7 mouse cellular contexts compared by ENCODE assay signal in the genomic region with DNA sequence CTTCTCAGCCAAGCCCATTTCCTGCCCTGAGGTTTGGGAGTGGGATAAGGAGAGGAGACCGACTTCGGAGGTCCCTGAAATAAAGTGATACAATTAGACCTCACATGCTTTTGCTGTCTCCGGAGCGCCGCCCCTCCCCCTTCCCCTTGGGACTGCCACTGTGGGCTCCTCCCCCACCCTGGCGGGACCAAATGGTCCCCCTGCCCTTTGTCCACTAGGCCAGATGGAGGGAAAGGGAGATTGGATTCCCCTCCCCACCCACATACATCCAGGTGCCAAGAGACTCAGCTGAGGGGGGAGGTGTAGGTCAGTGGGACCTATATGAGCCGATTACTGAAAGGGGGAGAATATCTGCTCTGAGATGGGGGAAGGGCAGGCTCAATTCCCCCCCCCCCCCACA. TPM values are rescaled to one million over a fixed set of nuclear protein-coding genes. Genes with fewer than 3 reads are reported as not detected.
DNase-seq lines count a peak whose midpoint lies in the region; ATAC-seq lines count a peak whose summit lies in the region.

No protein-coding gene starts in this region.

- peak overlapping the region; percentile 92 for H3K27ac ChIP-seq in hindbrain, embryonic 16.5 days (ENCODE audit: low read depth, low read length)
- H3K27ac ChIP-seq in liver, embryonic 12.5 days, result peak overlapping the region; percentile 78

- peak overlapping the region; percentile 62 for H3K4me2 ChIP-seq in hindbrain, embryonic 16.5 days (ENCODE audit: low read length)
- peak overlapping the region; percentile 94 for H3K4me2 ChIP-seq in liver, embryonic 12.5 days

- 3% methylated on average over 7 of the region's 7 CpGs for WGBS in hindbrain, embryonic 16.5 days
- 10% methylated on average over 7 of the region's 7 CpGs for WGBS in liver, embryonic 12.5 days (ENCODE audit: insufficient replicate concordance)

- peak; percentile 1; the same call in 1 of the 2 replicates for ATAC-seq in hindbrain, embryonic 16.5 days
- ATAC-seq in liver, embryonic 12.5 days, result no peak

- no peaks in the 10 kb centered on the region for H3K27me3 ChIP-seq in hindbrain, embryonic 16.5 days (replicated peaks; ENCODE audit: control insufficient read depth, insufficient read depth, low read length)
- H3K27me3 ChIP-seq in liver, embryonic 12.5 days (replicated peaks), result peaks cover 44% of the 10 kb centered on the region

- peaks cover 53% of the 10 kb centered on the region for H3K4me1 ChIP-seq in hindbrain, embryonic 16.5 days (ENCODE audit: control insufficient read depth, insufficient read depth, low read depth, low read length)
- H3K4me1 ChIP-seq in liver, embryonic 12.5 days, result peaks cover 92% of the 10 kb centered on the region

- peak; percentile 62 for DNase-seq in right cerebral cortex, postnatal 14 days
- no peak for DNase-seq in right cerebral cortex, adult 2 months (ENCODE audit: low spot score in 2 of 2)
- DNase-seq in embryo, embryonic 10.5 days (ENCODE audit: low spot score), result peak; percentile 82
- peak; percentile 78 for DNase-seq in testis, postnatal 10 days (ENCODE audit: low spot score)
- DNase-seq in spleen, postnatal 36 days (ENCODE audit: low spot score in 2 of 2), result no peak

- H3K9me3 ChIP-seq in hindbrain, embryonic 16.5 days (ENCODE audit: control insufficient read depth, low read length), result no peaks in the 10 kb centered on the region
- no peaks in the 10 kb centered on the region for H3K9me3 ChIP-seq in liver, embryonic 12.5 days (replicated peaks)

- H3K4me3 ChIP-seq in hindbrain, embryonic 16.5 days (ENCODE audit: low read length), result peak overlapping the region; percentile 73
- H3K4me3 ChIP-seq in liver, embryonic 12.5 days, result peak overlapping the region; percentile 63

- peak overlapping the region; percentile 93 for H3K9ac ChIP-seq in hindbrain, embryonic 16.5 days (ENCODE audit: low read depth, low read length)
- peak overlapping the region; percentile 75 for H3K9ac ChIP-seq in liver, embryonic 12.5 days

- H3K36me3 ChIP-seq in hindbrain, embryonic 16.5 days (ENCODE audit: control insufficient read depth, insufficient read depth, low read length), result no peaks in the 10 kb centered on the region
- 0 out of 2 replicates have a peak, but pooled peaks cover 2% of the 10 kb centered on the region for H3K36me3 ChIP-seq in liver, embryonic 12.5 days

RNA-seq across cellular contexts. Expression of a gene that starts 0.3 kb away (rescaled TPM):
- 228 and 235 TPM in 2 replicates for polyA plus RNA-seq in hindbrain, embryonic 16.5 days (2015; fragmentation: Nextera tagmentation; extraction: Ambion mirVana)
- polyA plus RNA-seq in liver, embryonic 12.5 days (2016; fragmentation: Nextera tagmentation; extraction: Ambion mirVana), result 27.3 and 30.9 TPM in 2 replicates

RNA-seq across cellular contexts. Expression of a gene that starts 5.3 kb away (rescaled TPM):
- polyA plus RNA-seq in hindbrain, embryonic 16.5 days (2015; fragmentation: Nextera tagmentation; extraction: Ambion mirVana), result 83.8 and 87.8 TPM in 2 replicates
- polyA plus RNA-seq in liver, embryonic 12.5 days (2016; fragmentation: Nextera tagmentation; extraction: Ambion mirVana), result 29.1 and 31.6 TPM in 2 replicates

RNA-seq across cellular contexts. Expression of a gene that starts 5.6 kb away (rescaled TPM):
- 12.1 and 13.2 TPM in 2 replicates for polyA plus RNA-seq in hindbrain, embryonic 16.5 days (2015; fragmentation: Nextera tagmentation; extraction: Ambion mirVana)
- 14.5 and 15.2 TPM in 2 replicates for polyA plus RNA-seq in liver, embryonic 12.5 days (2016; fragmentation: Nextera tagmentation; extraction: Ambion mirVana)

RNA-seq across cellular contexts. Expression of a gene that starts 12.9 kb away (rescaled TPM):
- polyA plus RNA-seq in hindbrain, embryonic 16.5 days (2015; fragmentation: Nextera tagmentation; extraction: Ambion mirVana), result 1.3 and 1.4 TPM in 2 replicates
- polyA plus RNA-seq in liver, embryonic 12.5 days (2016; fragmentation: Nextera tagmentation; extraction: Ambion mirVana), result 0.10 and 0.19 TPM in 2 replicates

RNA-seq across cellular contexts. Expression of a gene that starts 14.7 kb away (rescaled TPM):
- 26.2 and 26.6 TPM in 2 replicates for polyA plus RNA-seq in hindbrain, embryonic 16.5 days (2015; fragmentation: Nextera tagmentation; extraction: Ambion mirVana)
- 34.0 and 35.2 TPM in 2 replicates for polyA plus RNA-seq in liver, embryonic 12.5 days (2016; fragmentation: Nextera tagmentation; extraction: Ambion mirVana)

Comparison
In these comparisons a context has a peak if more than half of its experiments do, and no peak if none do; other contexts are left out.
1. DNase-seq: peak in right cerebral cortex, postnatal 14 days (single experiment), embryo, embryonic 10.5 days (single experiment) and testis, postnatal 10 days (single experiment); none in right cerebral cortex, adult 2 months (0 of 2) and spleen, postnatal 36 days (0 of 2).